Mouse (Mus musculus) thymus, adult 2 months (tissue): ENCODE measurements at regions not wholly inside any gene's neighbourhood (a gene's known extent, or its start where the extent isn't known, plus 50 kb on each side); places are given as distances from the start of the nearest gene placed in this dataset.

Experiments used
- CTCF ChIP-seq: fragments of 200-500 bp; IDR thresholded peaks from 2 replicates; pipeline ENCODE4 v1.5.1; 2012; ENCODE audit warnings: mild to moderate bottlenecking, control low read depth, low read length, moderate library complexity, borderline replicate concordance; ENCODE audit not compliant: control insufficient read depth, poor library complexity, insufficient read depth; ENCODE audit errors: extremely low read depth
- POLR2A ChIP-seq: fragments of 200-500 bp; IDR thresholded peaks from 2 replicates; pipeline ENCODE4 v1.6.1; 2012; ENCODE audit warnings: mild to moderate bottlenecking, low read length, control low read depth, moderate library complexity; ENCODE audit not compliant: control insufficient read depth, poor library complexity, insufficient read depth; ENCODE audit errors: extremely low read depth

GRCm38 (mm10) chr6:148514124-148514523 lies 69.9 kb upstream of the Tmtc1 start:
- no peak for TF ChIP-seq POLR2A
- TF ChIP-seq CTCF: no peak
